Mouse (Mus musculus): ENCODE data around the gene Slc4a2. TPM values are rescaled to one million over a fixed set of nuclear protein-coding genes. Genes with fewer than 3 reads are reported as not detected.

The Slc4a2 gene
- polyA plus RNA-seq, 1 experiment from 2014 or later = 11.5 TPM

DNA sequence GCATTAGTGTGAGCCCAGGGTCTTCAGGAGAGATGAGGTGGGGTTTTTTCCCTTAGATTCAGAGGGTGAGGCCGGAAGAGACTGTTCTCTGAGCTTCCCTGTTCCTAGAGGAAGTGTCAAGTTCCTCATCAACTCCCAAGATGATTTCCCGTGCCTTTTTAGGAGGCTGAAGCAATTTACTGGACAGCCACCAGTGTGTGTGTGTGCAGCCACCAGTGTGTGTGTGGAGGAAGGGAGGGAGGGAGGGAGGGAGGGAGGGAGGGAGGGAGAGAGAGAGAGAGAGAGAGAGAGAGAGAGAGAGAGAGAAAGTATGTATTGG, 30.3 kb downstream of the Slc4a2 start:
- H3K4me2 ChIP-seq (ENCODE audit: low read length) = peak overlapping the region; percentile 99
- H3K36me3 ChIP-seq (ENCODE audit: control insufficient read depth, insufficient read depth, low read length) = peaks cover 4% of the 10 kb centered on the region
- WGBS = 6% methylated on average over 2 of the region's 2 CpGs
- no peak for ATAC-seq
- H3K9me3 ChIP-seq (replicated peaks; ENCODE audit: control insufficient read depth, low read length) = no peaks in the 10 kb centered on the region
- peak overlapping the region; percentile 94 for H3K9ac ChIP-seq (ENCODE audit: low read length)
- H3K27me3 ChIP-seq (replicated peaks; ENCODE audit: control insufficient read depth, insufficient read depth, low read length) = no peaks in the 10 kb centered on the region
- DNase-seq (ENCODE audit: low spot score) = no peak
- peaks cover 37% of the 10 kb centered on the region for H3K4me1 ChIP-seq (ENCODE audit: control insufficient read depth, insufficient read depth, low read length)
- peak overlapping the region; percentile 88 for H3K4me3 ChIP-seq (ENCODE audit: low read depth, low read length)
- H3K27ac ChIP-seq (ENCODE audit: low read depth, low read length) = peak overlapping the region; percentile 95; the same call in 1 of the 2 replicates

- ATAC-seq (no peak), DNase-seq (ENCODE audit: low spot score) (no peak)
- 68% methylated on average over 3 of the region's 3 CpGs for WGBS
- H3K9me3 ChIP-seq (replicated peaks; ENCODE audit: control insufficient read depth, low read length) = no peaks in the 10 kb centered on the region
- H3K4me3 ChIP-seq (ENCODE audit: low read depth, low read length) = no peak overlapping the region
- no peaks in the 10 kb centered on the region for H3K27me3 ChIP-seq (replicated peaks; ENCODE audit: control insufficient read depth, insufficient read depth, low read length)
- H3K27ac ChIP-seq (ENCODE audit: low read depth, low read length) = peak overlapping the region; percentile 18; the same call in 1 of the 2 replicates
- peaks cover 4% of the 10 kb centered on the region for H3K36me3 ChIP-seq (ENCODE audit: control insufficient read depth, insufficient read depth, low read length)
- H3K4me1 ChIP-seq (ENCODE audit: control insufficient read depth, insufficient read depth, low read length) = peaks cover 37% of the 10 kb centered on the region
- peak overlapping the region; percentile 99; the same call in 1 of the 2 replicates for H3K4me2 ChIP-seq (ENCODE audit: low read length)
- H3K9ac ChIP-seq (ENCODE audit: low read length) = peak overlapping the region; percentile 52
These were observed 31.4 kb downstream of the Slc4a2 start for GRCm38 (mm10) chr5:24455076-24455475.

GRCm38 (mm10) chr5:24455613-24456012, 32.0 kb downstream of the Slc4a2 start:
- H3K4me1 ChIP-seq (ENCODE audit: control insufficient read depth, insufficient read depth, low read length) = peaks cover 37% of the 10 kb centered on the region
- no peaks in the 10 kb centered on the region for H3K9me3 ChIP-seq (replicated peaks; ENCODE audit: control insufficient read depth, low read length)
- no peak for DNase-seq (ENCODE audit: low spot score)
- H3K4me3 ChIP-seq (ENCODE audit: low read depth, low read length) = no peak overlapping the region
- H3K27me3 ChIP-seq (replicated peaks; ENCODE audit: control insufficient read depth, insufficient read depth, low read length) = no peaks in the 10 kb centered on the region
- peak overlapping the region; percentile 99 for H3K4me2 ChIP-seq (ENCODE audit: low read length)
- peaks cover 4% of the 10 kb centered on the region for H3K36me3 ChIP-seq (ENCODE audit: control insufficient read depth, insufficient read depth, low read length)
- 52% methylated on average over 7 of the region's 7 CpGs for WGBS
- ATAC-seq = no peak
- H3K9ac ChIP-seq (ENCODE audit: low read length) = peak overlapping the region; percentile 52
- 0 out of 2 replicates have a peak overlapping the region, but pooled peaks have one; percentile 18 for H3K27ac ChIP-seq (ENCODE audit: low read depth, low read length)

- H3K36me3 ChIP-seq (ENCODE audit: control insufficient read depth, insufficient read depth, low read length) = 0 out of 2 replicates have a peak, but pooled peaks cover 2% of the 10 kb centered on the region
- ATAC-seq = no peak
- H3K4me2 ChIP-seq (ENCODE audit: low read length) = no peak overlapping the region
- no peaks in the 10 kb centered on the region for H3K9me3 ChIP-seq (replicated peaks; ENCODE audit: control insufficient read depth, low read length)
- no peaks in the 10 kb centered on the region for H3K27me3 ChIP-seq (replicated peaks; ENCODE audit: control insufficient read depth, insufficient read depth, low read length)
- H3K4me1 ChIP-seq (ENCODE audit: control insufficient read depth, insufficient read depth, low read length) = peaks cover 6% of the 10 kb centered on the region; the same call in 1 of the 2 replicates
- no peak overlapping the region for H3K4me3 ChIP-seq (ENCODE audit: low read depth, low read length)
- WGBS = 36% methylated on average over 12 of the region's 12 CpGs
- H3K27ac ChIP-seq (ENCODE audit: low read depth, low read length) = no peak overlapping the region
- DNase-seq (ENCODE audit: low spot score) = no peak
- no peak overlapping the region for H3K9ac ChIP-seq (ENCODE audit: low read length)
These were observed 43.1 kb downstream of the Slc4a2 start for GRCm38 (mm10) chr5:24466762-24467161.

GRCm38 (mm10) chr5:24470600-24470999, 47.0 kb downstream of the Slc4a2 start:
- ATAC-seq (peak; percentile 70), DNase-seq (ENCODE audit: low spot score) (peak; percentile 88)
- no peak overlapping the region for H3K9ac ChIP-seq (ENCODE audit: low read length)
- WGBS = 8% methylated on average over 5 of the region's 5 CpGs
- no peaks in the 10 kb centered on the region for H3K36me3 ChIP-seq (ENCODE audit: control insufficient read depth, insufficient read depth, low read length)
- peaks cover 21% of the 10 kb centered on the region; the same call in 1 of the 2 replicates for H3K27me3 ChIP-seq (replicated peaks; ENCODE audit: control insufficient read depth, insufficient read depth, low read length)
- H3K4me3 ChIP-seq (ENCODE audit: low read depth, low read length) = no peak overlapping the region
- H3K4me1 ChIP-seq (ENCODE audit: control insufficient read depth, insufficient read depth, low read length) = peaks cover 15% of the 10 kb centered on the region
- no peaks in the 10 kb centered on the region for H3K9me3 ChIP-seq (replicated peaks; ENCODE audit: control insufficient read depth, low read length)
- H3K27ac ChIP-seq (ENCODE audit: low read depth, low read length) = no peak overlapping the region
- H3K4me2 ChIP-seq (ENCODE audit: low read length) = no peak overlapping the region

DNA sequence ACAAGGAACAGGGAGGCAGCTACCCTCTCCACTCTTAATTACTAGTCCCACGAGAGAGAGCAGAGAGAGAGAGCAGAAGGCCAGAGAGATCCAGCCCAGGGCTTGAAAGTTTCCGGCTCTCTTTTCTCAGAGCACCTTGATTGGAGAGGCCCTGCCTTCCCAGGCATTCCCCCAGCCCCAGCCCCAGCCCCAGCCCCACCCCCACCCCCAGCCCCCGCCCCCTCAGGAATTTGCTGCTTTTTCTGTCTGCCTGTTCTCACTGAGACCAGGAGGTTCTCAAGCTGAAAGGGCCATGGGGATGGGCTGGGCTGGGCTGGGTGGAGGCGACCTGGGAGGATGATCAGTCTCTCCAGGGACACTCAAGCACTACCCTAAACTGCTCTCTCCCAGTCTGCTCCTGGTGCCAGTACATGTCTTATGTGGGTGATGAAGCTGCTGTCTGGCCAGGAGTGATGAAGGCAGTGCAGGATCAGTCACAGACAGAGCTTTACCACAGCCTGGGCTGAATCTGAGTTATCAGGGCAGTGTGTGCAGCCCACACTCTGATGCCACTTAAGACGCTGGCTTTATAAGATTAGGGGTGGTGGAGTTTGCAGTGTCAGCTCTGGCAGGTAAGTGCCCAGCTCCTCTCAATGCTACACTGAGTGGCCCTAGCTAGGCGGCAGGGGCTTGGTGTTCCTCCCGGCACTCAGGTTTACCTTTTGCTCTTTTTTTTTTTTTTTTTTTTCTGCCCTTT, 49.4 kb downstream of the Slc4a2 start:
- 29% methylated on average over 7 of the region's 7 CpGs for WGBS
- H3K9ac ChIP-seq (ENCODE audit: low read length) = no peak overlapping the region
- H3K4me3 ChIP-seq (ENCODE audit: low read depth, low read length) = no peak overlapping the region
- H3K4me2 ChIP-seq (ENCODE audit: low read length) = no peak overlapping the region
- H3K9me3 ChIP-seq (replicated peaks; ENCODE audit: control insufficient read depth, low read length) = no peaks in the 10 kb centered on the region
- H3K27me3 ChIP-seq (replicated peaks; ENCODE audit: control insufficient read depth, insufficient read depth, low read length) = peaks cover 21% of the 10 kb centered on the region; the same call in 1 of the 2 replicates
- peaks cover 9% of the 10 kb centered on the region for H3K4me1 ChIP-seq (ENCODE audit: control insufficient read depth, insufficient read depth, low read length)
- ATAC-seq (no peak), DNase-seq (ENCODE audit: low spot score) (no peak)
- peaks cover 19% of the 10 kb centered on the region for H3K36me3 ChIP-seq (ENCODE audit: control insufficient read depth, insufficient read depth, low read length)
- no peak overlapping the region for H3K27ac ChIP-seq (ENCODE audit: low read depth, low read length)

DNA sequence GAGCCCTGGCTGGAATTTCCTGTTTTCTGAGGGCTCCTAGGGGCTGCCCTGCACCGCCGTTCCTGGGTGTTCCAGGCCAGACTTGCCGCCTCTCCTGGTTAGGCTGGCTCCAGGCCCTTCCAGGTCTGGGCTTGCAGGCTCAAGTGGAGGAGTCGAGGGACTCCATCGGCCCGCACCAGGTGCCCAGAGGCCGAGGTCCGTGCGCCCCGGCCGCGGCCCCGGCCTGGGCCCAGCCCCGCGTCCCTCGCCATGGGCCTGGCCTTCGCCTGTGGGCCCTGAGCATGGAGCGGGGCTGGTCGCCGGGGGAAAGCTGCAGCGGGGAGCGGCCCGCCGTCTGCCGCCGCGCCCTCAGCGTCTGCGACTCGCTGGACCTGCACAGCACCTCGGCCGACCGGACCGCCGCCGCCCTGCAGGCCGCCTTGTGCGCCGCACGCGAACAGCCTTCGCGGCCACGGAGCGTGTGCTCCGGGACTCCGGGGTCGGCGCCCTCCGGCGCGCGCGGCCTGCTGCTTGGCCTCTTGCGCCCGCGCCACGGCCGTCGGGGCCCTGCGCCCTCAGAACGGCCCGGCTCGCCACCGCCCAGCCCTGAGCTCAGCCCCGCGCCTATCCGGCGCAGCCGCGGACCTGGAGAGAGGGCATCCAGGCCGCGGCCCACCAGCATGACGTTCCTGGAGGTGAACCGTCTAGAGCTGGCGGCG, 50.5 kb downstream of the Slc4a2 start:
- no peak overlapping the region for H3K27ac ChIP-seq (ENCODE audit: low read depth, low read length)
- peaks cover 30% of the 10 kb centered on the region for H3K36me3 ChIP-seq (ENCODE audit: control insufficient read depth, insufficient read depth, low read length)
- WGBS = 3% methylated on average over 71 of the region's 77 CpGs
- peak overlapping the region; percentile 31 for H3K4me3 ChIP-seq (ENCODE audit: low read depth, low read length)
- H3K9me3 ChIP-seq (replicated peaks; ENCODE audit: control insufficient read depth, low read length) = no peaks in the 10 kb centered on the region
- peaks cover 9% of the 10 kb centered on the region for H3K4me1 ChIP-seq (ENCODE audit: control insufficient read depth, insufficient read depth, low read length)
- peak overlapping the region; percentile 54 for H3K9ac ChIP-seq (ENCODE audit: low read length)
- H3K4me2 ChIP-seq (ENCODE audit: low read length) = peak overlapping the region; percentile 61
- peaks cover 21% of the 10 kb centered on the region; the same call in 1 of the 2 replicates for H3K27me3 ChIP-seq (replicated peaks; ENCODE audit: control insufficient read depth, insufficient read depth, low read length)
- DNase-seq (ENCODE audit: low spot score) (no peak), ATAC-seq (peak; percentile 18; the same call in 1 of the 2 replicates)

- H3K36me3 ChIP-seq (ENCODE audit: control insufficient read depth, insufficient read depth, low read length) = peaks cover 36% of the 10 kb centered on the region
- peaks cover 21% of the 10 kb centered on the region; the same call in 1 of the 2 replicates for H3K27me3 ChIP-seq (replicated peaks; ENCODE audit: control insufficient read depth, insufficient read depth, low read length)
- peaks cover 9% of the 10 kb centered on the region for H3K4me1 ChIP-seq (ENCODE audit: control insufficient read depth, insufficient read depth, low read length)
- peak overlapping the region; percentile 54 for H3K9ac ChIP-seq (ENCODE audit: low read length)
- peak overlapping the region; percentile 31 for H3K4me3 ChIP-seq (ENCODE audit: low read depth, low read length)
- WGBS = 3% methylated on average over 67 of the region's 67 CpGs
- H3K27ac ChIP-seq (ENCODE audit: low read depth, low read length) = no peak overlapping the region
- no peaks in the 10 kb centered on the region for H3K9me3 ChIP-seq (replicated peaks; ENCODE audit: control insufficient read depth, low read length)
- DNase-seq (ENCODE audit: low spot score) (no peak), ATAC-seq (peak; percentile 45; the same call in 1 of the 2 replicates)
- H3K4me2 ChIP-seq (ENCODE audit: low read length) = peak overlapping the region; percentile 61
These were observed 51.2 kb downstream of the Slc4a2 start for GRCm38 (mm10) chr5:24474723-24475261.

Measured in forebrain, embryonic 14.5 days (tissue).